Mouse (Mus musculus) right cerebral cortex, postnatal 25 days (tissue): ENCODE measurements around the gene Kcna1.
A peak's percentile ranks its signal among the peaks of the same experiment; 100 is the strongest.

Experiments used
- DNase-seq: peaks from one replicate; pipeline ENCODE4 v3.0.0; 2022

Kcna1 gene

GRCm38 (mm10) chr6:126597741-126598140 lies 48.4 kb downstream of the Kcna1 start:
- no peak for DNase-seq

- DNase-seq: no peak
Observed at GRCm38 (mm10) chr6:126595805-126596629, 50.2 kb downstream of the Kcna1 start.

GRCm38 (mm10) chr6:126595130-126595529 lies 51.1 kb downstream of the Kcna1 start:
- no peak for DNase-seq

GRCm38 (mm10) chr6:126594365-126594764 lies 51.8 kb downstream of the Kcna1 start:
- peak; percentile 40 for DNase-seq

GRCm38 (mm10) chr6:126593336-126593735 lies 52.8 kb downstream of the Kcna1 start:
- DNase-seq: no peak
